Mouse (Mus musculus) liver, embryonic 12.5 days (tissue): ENCODE measurements at regions not wholly inside any gene's neighbourhood (a gene's known extent, or its start where the extent isn't known, plus 50 kb on each side); places are given as distances from the start of the nearest gene placed in this dataset.
A peak's percentile ranks its signal among the peaks of the same experiment; 100 is the strongest.

ENCODE experiments used
- ATAC-seq: fragments of 200-750 bp; cut with Nextera tagmentation; 2 replicates; pipeline ENCODE4 v1.8.0; 2017; ENCODE audit warnings: moderate number of reproducible peaks, mild to moderate bottlenecking, moderate library complexity
- H3K27ac ChIP-seq: fragments of 300-500 bp; sonication (generic); 2 replicates; pipeline ENCODE4 v1.5.1; 2016; ENCODE audit warnings: mild to moderate bottlenecking
- H3K27me3 ChIP-seq: fragments of 300-500 bp; sonication (generic); replicated peaks from 2 replicates; pipeline ENCODE4 v1.6.1; 2016; ENCODE audit warnings: mild to moderate bottlenecking, moderate library complexity
- H3K36me3 ChIP-seq: fragments of 300-500 bp; sonication (generic); 2 replicates; pipeline ENCODE4 v1.6.1; 2016; ENCODE audit warnings: mild to moderate bottlenecking, moderate library complexity
- H3K4me1 ChIP-seq: fragments of 300-500 bp; sonication (generic); 2 replicates; pipeline ENCODE4 v1.6.1; 2016
- H3K4me2 ChIP-seq: fragments of 300-500 bp; sonication (generic); 2 replicates; pipeline ENCODE4 v1.6.1; 2016; ENCODE audit warnings: mild to moderate bottlenecking, moderate library complexity
- H3K4me3 ChIP-seq: fragments of 300-500 bp; sonication (generic); 2 replicates; pipeline ENCODE4 v1.5.1; 2016; ENCODE audit warnings: mild to moderate bottlenecking, moderate library complexity
- H3K9ac ChIP-seq: fragments of 300-500 bp; sonication (generic); 2 replicates; pipeline ENCODE4 v1.6.1; 2016; ENCODE audit warnings: mild to moderate bottlenecking, moderate library complexity
- H3K9me3 ChIP-seq: fragments of 300-500 bp; sonication (generic); replicated peaks from 2 replicates; pipeline ENCODE4 v1.6.1; 2016; ENCODE audit warnings: mild to moderate bottlenecking, moderate library complexity
- WGBS: fragments of 180-500 bp; shearing (Covaris S2); methylation state at CpG from one replicate; pipeline ENCODE4 v1.1.7; 2016; ENCODE audit not compliant: insufficient replicate concordance; 5-methylcytosine and 5-hydroxymethylcytosine counted together

DNA sequence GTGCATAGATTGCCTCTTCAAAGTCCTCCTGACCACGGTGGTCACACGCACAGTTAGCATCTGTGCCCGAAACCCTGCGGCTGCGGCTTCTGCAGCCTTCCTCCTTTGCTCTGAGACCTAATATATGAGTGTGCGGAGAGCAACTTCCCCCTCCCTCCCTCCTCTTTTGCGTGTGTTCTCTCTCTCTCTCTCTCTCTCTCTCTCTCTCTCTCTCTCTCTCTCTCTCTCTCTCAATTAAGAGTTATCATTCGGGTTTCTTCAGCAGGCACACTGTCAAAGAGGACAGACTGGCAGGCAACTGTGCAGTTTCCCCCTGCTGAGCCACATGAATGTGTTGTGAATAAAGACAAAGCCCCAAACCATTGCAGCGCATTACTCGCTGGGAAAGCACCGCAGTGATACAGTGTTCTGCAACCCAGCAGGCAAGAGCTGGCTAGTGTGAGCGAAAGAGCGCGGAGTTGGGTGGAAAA lies 900.8 kb downstream of the Mat2b start:
- no peak for ATAC-seq
- Histone ChIP-seq H3K27me3 (no peaks in the 10 kb centered on the region), H3K4me2 (peak overlapping the region; percentile 25), H3K4me3 (no peak overlapping the region), H3K9ac (no peak overlapping the region), H3K9me3 (no peaks in the 10 kb centered on the region), H3K36me3 (no peaks in the 10 kb centered on the region), H3K27ac (no peak overlapping the region), H3K4me1 (no peaks in the 10 kb centered on the region)
- WGBS = 9% methylated on average over 14 of the region's 14 CpGs

DNA sequence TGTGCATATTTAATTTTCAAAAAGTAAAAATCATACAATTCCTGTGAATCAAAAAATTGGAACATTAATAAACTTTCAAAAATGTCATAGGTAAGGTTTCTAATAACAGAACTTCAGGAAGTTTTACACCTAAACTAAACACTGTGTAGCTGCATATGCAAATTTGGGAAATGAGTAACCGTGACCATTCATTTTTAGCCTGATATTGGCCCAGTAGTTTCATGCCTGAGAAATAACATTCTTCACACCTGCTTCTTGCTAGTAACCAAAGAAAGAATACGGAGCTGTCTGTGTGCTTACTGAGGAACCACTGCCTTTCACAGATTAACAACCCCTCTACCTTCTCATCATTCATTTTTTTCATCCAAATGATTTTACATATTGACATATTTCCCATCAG lies 902.9 kb downstream of the Mat2b start:
- 60% methylated on average over 2 of the region's 2 CpGs for WGBS
- H3K9me3 ChIP-seq = no peaks in the 10 kb centered on the region

More for the DNA sequence above, 902.9 kb downstream of the Mat2b start:
- no peaks in the 10 kb centered on the region for H3K27me3 ChIP-seq
- no peak overlapping the region for H3K4me2 ChIP-seq
- no peaks in the 10 kb centered on the region for H3K4me1 ChIP-seq
- no peaks in the 10 kb centered on the region for H3K36me3 ChIP-seq
- no peak for ATAC-seq
- no peak overlapping the region for H3K4me3 ChIP-seq
- no peak overlapping the region for H3K9ac ChIP-seq
- no peak overlapping the region for H3K27ac ChIP-seq
